Mouse (Mus musculus) adrenal gland, postnatal 25 days (tissue): ENCODE data around the gene Clcnka. TPM values are rescaled to one million over a fixed set of nuclear protein-coding genes. Genes with fewer than 3 reads are reported as not detected.

Source experiments
- DNase-seq: peaks from one replicate; pipeline ENCODE4 v3.0.0; 2021; ENCODE audit warnings: mixed read lengths
- long read RNA-seq: library from polyadenylated mRNA; stranded (forward); transcript quantifications from one replicate; pipeline ENCODE4 v2.0.0, GENCODE M21; 2021
- total RNA-seq: library from RNA; stranded (reverse); gene quantifications from 2 replicates; pipeline ENCODE4 v1.2.3, GENCODE M21; 2021

Clcnka gene
- not detected in 2 replicates for total RNA-seq
- long read RNA-seq: 0 reads

DNA sequence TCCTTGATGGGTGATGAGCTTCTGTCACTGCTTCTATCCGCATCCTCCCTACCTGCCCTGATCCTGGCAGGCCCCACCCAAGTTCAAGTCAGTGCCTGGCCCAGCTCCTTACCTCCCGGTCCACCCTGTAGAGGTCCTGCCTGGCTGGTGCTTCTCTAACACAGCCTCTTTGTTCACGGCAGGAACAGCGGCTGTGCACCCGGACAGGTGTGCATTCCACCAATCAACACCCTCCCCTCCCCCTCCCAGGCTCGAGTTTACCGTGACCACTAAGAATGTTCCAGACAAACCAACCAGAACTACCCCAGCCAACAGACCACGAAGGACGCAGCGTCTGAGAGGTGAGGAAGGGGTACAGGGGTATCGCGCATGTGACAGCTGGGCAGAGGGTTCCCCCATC is at the start of gene Clcnka:
Gene Clcnka, minus strand, starts transcription at position 180 of the 400 bp plus-strand sequence.
- no peak for DNase-seq

DNA sequence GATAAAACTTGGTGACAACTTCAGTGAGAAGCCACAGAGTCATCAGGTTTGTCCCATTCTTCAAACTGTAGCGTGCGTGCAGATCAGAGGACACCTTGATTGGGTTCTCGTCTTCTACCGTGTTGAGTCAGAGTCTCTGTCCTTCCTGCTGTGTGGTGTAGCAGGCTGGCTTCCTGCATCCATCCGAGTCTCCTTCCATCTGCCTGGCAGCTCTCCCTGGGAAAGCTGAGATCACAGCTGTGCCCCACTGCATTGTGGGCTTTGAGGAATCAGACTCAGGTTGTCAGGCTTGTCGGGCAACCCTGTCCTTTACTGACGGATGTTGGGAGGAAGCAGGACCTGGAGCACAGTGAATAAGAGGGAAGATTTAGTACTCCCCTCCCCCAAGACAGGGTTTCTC is 47.7 kb upstream of the Clcnka start:
- DNase-seq: no peak

DNA sequence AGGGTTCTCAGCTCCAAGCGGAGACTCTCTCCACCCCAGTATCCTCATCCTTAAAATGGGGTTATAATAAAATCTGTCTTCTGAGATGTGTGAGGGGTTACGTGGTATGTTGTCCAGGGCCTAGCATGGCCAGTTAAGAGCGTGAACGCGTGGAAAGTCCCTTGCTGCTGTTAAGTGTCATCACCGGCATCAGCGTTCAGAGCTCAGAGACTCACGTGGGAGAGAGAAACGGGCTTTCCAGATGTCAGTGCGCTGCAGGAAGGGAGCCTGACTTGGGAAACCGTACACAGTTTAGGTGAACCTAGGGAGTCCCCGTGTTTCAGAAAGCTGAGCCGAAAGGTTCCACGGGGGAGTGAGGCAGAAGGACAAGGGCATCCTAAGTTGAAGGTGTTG is 46.8 kb upstream of the Clcnka start:
- DNase-seq: no peak

DNA sequence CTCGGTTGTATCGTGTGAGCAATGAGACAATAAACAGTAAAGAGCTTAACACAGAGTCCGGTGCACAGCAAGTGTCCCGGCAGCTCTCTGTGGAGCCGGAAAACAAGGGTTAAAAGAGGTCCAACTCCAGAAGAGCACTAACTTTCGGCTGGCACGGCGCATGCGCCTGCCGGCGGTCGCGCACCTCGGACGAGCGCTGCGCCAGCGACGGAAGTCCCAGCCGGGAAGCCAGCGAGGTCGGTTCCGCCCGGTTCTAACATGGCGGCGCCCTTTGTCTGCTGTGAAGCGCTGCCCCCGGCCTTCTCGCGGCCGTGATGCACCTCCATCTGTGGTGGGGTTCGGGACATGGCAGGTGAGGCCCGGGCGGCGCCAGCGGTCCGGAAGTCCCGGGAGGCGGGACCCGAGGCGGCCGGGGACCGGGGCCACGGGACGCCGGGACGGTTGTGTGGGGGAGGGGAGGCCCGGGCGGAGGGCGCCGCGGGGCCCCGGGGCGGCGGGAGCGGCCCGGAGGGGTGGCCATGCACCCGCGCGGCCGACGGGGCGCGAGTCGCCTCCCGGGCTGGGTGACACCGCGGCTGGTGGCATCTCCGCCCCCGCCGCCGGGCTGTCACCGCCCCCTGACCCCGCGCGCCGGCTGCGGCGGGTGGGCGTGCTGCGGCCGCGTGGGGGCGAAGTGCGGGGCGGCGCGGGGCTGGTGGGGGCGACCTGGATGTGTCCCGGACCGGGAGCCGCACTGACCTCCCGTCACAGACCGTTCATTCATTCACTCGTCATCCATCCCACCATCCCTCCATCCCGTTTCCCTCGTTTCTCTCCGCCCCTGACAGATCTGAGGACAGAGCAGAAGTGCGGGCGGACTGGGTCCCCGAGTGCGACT is 46.2 kb upstream of the Clcnka start, which contains the start of gene Zbtb17:
Gene Zbtb17, plus strand, starts transcription at position 204 of the 877 bp plus-strand sequence.
- DNase-seq: peak; percentile 92

DNA sequence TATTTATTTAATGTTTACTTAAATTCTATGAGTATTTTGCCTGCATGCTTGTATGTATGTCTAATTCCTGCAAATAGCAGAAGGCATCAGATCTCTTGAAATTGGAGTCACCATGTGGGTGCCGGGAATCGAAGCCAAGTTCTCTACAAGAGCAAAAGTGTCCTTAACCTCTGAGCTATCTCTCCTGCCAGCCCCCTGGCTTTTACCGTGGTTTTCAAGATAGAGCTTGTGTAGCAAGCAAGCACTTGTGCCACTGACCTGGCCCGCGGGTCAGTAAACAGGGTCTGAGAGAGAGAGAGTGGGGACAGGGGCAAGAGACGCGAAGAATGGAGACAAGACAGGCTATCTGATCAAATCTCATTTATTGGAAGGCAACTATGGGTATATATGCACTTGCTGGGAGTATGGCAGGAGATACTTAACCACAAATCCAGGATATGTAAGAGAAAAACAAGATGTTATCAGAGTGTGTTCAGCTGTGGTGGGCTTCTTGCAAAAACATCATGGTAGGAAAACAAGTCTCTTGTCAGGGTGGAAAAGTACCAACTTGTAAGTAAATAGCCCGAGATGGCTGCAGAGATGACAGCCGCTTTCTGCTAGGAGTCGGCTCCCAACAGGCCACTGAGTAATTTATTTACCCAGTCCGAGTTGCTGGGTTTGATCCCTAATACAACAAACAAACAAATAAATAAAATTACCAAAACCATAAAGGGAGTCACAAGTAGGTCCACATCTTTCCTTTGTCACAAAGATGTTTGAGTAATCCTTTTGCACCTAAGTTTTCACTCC is 45.3 kb upstream of the Clcnka start:
- DNase-seq: no peak

DNA sequence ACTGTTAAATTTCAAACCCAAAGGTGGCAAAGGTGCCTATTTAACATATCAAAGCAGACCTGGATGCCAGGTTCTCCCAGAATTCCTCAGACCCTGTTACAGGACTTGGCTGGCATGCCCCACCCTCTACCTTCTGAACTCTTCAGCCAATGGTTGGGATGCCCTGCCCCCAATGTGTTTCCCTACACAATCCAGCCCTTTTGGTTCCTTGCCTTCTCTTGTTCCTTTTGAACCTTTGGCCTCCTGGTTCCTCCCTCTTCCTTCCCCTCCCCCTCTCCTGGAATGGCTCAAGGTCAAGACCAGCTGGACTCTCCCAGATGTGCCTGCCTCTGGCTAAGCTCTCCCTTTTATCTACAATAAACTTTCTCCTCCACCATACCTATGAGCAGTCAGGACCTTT is 42.4 kb upstream of the Clcnka start:
- no peak for DNase-seq

DNA sequence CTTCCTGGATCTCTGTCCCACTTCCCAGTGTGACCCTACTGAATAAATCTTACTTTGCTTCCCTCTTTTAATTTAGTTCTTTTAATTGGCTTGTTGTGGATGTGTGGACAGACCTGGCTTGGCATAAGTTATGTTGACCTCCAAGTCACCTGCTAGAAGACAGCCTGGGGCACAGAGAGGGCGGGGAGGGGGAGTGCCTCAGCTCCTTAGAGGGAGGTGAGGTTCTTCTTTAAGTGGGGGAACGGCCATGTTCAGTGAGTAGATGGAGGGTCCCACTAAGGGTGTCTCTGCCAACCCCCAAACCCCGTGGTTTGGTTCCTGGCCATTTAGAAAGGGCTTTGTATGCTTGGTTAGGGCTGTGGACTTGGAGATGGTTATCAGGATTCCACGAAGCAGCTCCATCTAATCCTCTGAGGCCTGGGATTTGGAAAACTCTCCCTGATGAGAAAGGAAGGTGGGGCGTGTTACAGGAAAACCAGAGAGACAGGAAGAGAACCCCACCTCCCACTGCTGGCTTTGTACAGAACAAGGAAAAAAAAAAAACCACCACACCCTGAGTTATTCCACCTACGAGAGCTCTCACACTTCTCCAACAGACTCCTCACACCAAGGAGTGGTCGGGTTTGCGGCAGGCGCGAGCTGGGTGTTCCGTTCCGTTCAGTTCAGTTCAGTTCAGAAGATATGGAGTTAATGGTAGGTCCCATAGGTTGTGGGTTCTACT is 40.7 kb upstream of the Clcnka start:
- DNase-seq: no peak

DNA sequence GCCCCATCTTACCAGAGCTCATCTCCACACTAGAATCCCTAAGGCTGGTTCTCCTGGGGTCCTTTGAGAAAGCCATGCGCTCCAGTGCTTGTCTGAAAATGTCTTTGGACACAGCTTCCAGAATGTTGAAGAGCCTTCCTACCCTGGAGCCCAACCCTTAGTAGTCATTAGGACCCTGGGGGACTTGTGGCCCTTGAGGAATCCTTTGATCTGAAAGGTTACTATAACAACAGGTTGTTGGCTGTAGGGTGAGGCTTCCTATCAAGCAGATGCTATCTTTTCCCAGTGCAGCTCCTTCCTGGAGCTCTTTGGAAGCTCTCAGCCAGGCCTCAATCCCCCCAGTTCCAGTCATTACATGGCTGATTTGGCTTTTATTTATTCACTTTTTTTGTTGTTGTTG is 37.5 kb upstream of the Clcnka start, which contains the start of gene Srarp:
Gene Srarp, minus strand, starts transcription at position 132 of the 400 bp plus-strand sequence.
- no peak for DNase-seq

DNA sequence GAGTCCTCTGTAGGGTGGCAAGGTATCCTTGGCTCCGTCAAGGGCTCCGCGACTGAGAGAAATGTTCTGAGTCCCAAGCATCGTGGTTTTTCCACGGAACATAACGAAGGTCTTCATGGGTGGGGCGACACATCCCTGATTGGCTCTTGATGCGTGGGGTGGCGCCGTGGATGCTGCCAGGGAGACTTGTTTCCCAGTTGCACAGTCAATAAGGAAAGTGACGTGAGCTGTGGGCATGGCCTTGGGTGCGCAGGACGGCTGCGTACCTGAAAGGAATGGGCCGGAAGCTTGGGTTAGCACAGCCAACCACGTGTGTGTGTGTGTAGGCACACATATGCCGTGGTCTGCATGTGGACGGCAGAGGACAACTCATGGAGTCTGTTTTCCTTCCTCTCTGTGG is 34.7 kb upstream of the Clcnka start:
- no peak for DNase-seq

DNA sequence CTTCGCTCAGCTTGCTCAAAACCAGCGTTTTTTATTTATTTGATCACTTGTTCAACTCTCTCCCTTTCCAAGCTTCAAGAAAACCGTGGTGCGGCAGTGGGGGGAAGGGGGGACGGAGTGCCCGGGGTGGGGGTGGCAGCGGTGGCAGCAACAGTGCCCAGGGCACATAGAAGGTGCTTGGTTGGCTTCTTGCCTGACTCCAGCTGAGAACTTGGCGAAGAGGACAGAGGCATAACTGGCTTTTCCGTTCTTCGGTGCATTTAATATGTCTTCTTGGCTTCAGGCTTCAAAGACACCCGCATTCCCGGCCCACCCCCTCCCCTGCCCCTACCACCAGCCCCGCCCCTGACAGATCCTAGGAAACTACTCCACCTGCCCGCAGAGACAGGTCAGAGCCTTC is 34.1 kb upstream of the Clcnka start:
- no peak for DNase-seq

DNA sequence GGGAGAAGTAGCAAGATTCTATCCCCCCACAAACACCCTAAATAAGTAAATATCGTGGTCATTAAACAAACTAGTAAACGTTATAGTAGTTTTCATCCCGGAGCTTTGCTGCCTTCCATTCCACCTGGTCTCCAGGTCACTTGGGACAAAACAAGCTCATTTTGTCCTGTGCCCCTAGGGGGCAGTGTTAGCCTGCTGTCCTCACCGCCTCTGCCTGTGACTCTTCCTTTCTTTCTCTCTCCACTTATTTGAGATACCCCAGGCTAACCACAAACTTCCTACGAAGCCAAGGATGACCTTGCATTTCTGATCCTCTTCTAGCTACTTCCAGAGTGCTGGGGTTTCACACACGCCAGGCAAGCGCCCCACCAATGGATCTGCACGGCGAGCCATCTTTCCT is 32.5 kb upstream of the Clcnka start:
- peak; percentile 77 for DNase-seq

DNA sequence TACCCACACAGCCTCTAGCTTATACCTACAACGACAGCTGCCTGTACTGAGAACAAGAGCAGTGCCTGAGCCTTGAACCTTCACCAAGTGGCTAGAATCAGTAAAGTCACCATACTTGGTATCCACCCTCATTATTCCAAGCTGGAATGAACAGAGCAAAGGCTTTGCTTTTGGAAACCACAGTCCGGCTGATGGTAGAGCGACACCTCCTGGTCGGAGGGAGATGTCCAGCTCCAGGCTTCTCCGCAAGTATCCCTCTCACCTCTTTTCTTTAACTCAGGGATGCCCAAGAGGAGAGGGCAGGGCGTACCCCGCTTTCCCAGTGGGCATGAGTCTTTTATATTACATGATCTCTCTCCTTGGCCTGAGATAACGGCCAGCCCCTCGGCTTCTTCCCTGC is 31.3 kb upstream of the Clcnka start:
- DNase-seq: peak; percentile 61

DNA sequence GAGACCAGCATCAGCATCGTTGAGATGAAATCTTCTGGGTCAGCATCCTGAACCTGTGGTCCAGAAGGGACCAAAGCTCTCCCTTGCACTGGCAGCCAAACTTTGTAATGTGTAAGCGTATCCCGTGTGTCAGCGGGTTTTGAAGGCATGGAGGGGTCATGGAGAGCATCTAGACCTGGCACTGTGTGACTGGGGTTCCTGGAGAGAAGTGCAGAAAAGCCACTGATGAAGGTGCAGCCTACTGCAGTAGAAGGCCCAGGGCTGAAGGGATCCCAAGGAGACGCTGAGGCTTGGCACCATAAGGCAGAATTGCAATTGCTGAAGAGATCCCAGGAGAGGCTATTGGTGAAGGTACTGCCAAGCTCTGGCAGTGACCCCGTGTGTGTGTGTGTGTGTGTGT is 30.9 kb upstream of the Clcnka start:
- no peak for DNase-seq

DNA sequence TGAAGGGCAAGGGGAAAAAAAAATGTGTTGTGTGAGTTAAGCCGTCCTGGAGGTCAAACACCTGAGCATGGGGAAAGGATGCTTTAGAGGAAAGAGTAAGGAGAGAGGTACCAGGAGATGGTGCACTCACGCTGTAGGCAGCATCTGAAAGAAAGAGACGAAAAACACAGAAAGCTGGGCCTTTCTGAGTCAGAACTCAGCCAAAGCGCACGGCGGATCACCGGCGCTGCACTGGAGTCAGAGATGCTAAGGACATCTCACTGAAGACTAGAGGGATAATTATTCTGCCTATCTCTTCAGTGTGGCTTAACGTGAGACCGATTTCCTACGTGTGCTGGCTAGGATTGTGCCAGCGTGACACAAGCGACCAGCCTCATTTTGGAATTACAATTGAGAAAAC is 29.4 kb upstream of the Clcnka start:
- DNase-seq: no peak

DNA sequence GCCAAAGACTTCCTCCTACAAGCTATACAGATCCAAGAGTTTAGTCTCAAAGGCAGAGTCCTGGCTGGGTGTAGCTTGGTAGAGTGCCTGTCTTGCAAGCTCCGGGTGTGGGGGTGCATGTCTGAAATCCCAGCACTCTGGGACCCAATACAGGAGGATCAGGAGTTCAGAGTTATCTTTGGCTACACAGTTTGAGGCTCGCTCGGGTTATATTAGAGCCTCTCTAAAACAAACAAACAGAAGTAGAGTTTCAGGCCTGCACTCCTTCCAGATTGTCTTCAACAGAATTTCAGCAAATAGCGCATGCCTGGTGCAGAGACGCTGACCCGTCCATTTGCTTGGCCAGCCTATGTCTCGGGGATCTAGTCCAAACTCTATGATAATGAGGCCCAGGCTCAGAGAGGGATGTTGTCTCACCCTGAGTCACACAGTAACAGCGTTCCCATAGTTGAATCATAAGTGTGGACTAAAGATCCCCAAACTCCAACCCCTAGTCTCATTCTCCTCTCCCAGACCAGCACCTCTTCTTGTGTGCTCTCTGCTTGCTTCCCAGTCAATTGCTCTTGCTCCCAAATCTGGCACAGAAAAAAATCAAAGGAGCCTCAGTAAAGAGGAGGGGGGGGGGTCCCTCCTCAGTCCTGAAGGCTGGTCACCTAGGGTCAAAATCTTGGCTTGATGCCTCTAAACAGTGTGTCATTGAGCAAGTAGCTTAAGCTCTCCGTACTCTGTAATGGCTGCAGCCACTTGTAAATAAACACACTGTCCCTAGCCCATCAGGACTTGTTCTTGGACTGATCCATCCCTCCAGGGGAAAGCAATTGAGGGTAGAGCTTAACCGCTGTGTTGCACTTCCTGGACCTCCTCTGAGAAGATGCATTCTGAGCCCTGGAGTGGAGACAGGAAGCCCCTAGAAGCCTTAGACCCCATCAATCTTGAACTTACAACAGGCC is 28.5 kb upstream of the Clcnka start:
- no peak for DNase-seq

DNA sequence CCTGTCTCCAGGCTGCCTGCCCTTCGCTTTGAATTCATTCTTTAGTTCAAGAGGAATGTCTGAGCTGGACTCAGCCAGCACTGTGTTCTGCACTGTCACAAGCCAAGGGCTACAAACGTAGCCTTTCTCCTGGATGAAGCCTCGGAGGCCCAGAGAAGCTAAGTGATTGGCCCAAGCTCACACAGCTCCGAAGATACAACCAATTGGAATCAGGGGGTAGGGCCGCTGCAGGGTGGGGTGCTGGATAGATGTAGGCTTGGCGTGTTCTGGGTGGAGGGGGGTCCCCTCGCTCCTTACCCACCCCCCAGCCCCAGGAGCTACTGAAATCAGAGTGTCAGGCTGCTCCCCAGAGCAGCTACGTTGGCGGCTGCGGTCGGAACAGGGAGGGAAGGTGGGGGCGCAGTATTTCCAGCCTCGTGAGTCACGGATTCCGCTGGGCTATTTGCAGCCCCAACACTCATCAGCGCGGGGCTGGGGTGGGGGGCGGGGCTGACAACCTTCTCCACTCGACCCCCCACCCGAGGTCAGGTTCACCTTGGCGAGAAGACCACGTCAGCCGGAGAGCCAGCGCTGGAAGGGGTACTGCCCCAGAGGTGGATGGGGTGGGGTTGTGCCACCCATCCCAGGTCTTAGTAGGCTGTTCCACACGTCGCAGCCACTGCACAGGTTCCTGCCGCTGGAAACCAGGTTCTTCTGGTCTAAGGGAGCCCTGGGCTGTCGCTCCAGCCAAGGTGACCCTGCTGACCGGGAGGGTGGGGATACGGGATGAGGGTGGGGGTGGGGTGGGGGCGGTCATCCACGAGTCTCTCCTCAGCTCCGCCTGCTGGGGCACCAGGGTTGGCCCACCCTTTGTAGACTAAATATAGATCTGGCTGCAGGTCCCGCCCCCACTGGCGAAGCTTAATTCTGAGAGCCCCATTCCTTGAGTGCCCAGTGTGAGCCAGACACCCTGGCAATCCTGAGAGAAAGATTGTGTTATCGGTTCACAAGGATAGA is 27.3 kb upstream of the Clcnka start:
- DNase-seq: peak; percentile 43

DNA sequence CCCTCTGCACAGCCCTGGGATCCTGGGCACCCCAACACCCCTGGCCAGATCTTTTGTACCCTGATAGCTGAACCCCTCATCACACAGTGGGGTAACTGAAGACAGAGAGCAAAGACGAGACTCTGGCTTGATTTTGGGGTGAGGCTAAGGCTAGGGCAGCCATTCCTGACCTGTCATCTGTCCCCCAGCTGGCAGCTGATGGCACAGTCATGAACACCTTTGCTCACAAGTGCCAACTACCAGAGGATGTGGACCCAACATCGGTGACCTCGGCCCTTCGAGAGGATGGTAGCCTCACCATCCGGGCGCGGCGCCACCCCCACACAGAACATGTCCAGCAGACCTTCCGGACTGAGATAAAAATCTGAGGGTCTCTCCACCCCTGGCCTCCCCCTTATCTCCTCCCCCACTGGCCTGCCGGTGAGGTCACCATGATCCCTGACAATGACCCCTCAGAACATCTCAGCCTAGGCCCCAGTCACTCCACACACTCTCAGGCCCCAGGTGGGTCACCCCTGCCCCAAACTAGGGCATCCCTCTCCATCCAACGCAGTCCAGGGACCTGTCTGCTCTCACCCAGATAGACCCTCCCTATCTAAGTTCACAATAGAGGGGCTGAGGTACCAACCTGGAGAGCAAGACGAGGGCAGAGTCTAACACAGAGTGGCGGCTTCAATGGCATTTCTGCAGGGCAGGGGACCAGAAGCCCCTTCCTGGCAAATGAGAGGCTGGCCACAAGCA is 25.3 kb upstream of the Clcnka start:
- DNase-seq: no peak

DNA sequence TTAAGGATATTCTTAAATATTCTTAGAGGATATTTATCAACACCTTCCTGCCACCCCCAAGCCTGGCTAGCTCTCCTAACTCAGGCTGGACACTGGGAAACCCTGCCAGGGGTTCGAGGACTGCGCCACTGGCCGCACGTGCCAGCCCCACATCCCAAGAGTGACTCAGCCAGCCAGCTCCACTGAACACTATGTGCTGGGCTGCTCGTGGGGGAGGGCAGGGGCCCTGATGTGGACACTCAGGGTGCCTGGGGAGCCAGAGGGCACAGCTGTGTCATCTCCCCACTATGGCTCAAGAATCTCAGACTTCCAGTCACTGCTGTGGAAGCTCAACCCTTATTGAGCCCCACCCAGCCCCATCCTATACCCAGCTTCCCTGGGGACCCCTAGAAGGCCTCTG is 24.8 kb upstream of the Clcnka start:
- DNase-seq: no peak

DNA sequence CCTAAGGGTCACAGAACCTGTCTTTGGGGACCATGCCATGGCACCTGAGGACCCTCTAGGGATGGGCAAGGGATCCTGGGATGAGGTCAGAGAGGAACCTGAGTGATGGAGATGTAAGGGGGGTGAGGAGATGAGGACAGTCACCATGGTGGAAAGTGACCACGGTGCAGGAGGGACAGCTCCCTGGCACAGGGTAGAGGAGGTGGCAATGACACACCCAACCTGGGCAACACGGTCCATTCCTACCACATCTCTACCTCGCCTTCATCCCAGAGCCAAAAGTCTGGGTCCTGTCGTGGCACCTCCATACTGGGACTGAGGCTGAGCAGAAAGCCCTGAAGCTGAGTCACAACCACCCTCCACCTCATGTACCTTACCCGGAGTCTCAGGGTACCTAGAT is 24.3 kb upstream of the Clcnka start:
- DNase-seq: no peak
